Mouse (Mus musculus): ENCODE measurements around the gene Prkar1b. TPM values are rescaled to one million over a fixed set of nuclear protein-coding genes. Genes with fewer than 3 reads are reported as not detected.
A peak's percentile ranks its signal among the peaks of the same experiment; 100 is the strongest.

The Prkar1b gene
- total RNA-seq, 4 experiments from 2014 or later, result 413 to 462 (median 429) TPM

GRCm38 (mm10) chr5:139110140-139110855 is 39.5 kb downstream of the Prkar1b start:
- DNase-seq (ENCODE audit: low spot score in 2 of 2), result no peak

- no peak for DNase-seq (ENCODE audit: low spot score in 2 of 2)
Measured at GRCm38 (mm10) chr5:139107815-139108214, 42.0 kb downstream of the Prkar1b start.

- DNase-seq (ENCODE audit: low spot score in 2 of 2), result no peak
Measured at GRCm38 (mm10) chr5:139101783-139102182, 48.0 kb downstream of the Prkar1b start.

GRCm38 (mm10) chr5:139098991-139099972 is 50.5 kb downstream of the Prkar1b start:
- peak; percentile 72 to 74 for DNase-seq (ENCODE audit: low spot score in 2 of 2)

- DNase-seq (ENCODE audit: low spot score in 2 of 2), result no peak
Measured at GRCm38 (mm10) chr5:139095297-139096110, 54.3 kb downstream of the Prkar1b start.

GRCm38 (mm10) chr5:139093534-139093933 is 56.3 kb downstream of the Prkar1b start:
- no peak for DNase-seq (ENCODE audit: low spot score in 2 of 2)

GRCm38 (mm10) chr5:139091713-139092112 is 58.1 kb downstream of the Prkar1b start:
- DNase-seq (ENCODE audit: low spot score in 2 of 2), result no peak

GRCm38 (mm10) chr5:139090162-139090561 is 59.6 kb downstream of the Prkar1b start:
- no peak for DNase-seq (ENCODE audit: low spot score in 2 of 2)

- no peak for DNase-seq (ENCODE audit: low spot score in 2 of 2)
Measured at GRCm38 (mm10) chr5:139088173-139088572, 61.6 kb downstream of the Prkar1b start.

GRCm38 (mm10) chr5:139084831-139085519 is 64.8 kb downstream of the Prkar1b start:
- no peak for DNase-seq (ENCODE audit: low spot score in 2 of 2)

GRCm38 (mm10) chr5:139084302-139084701 is 65.5 kb downstream of the Prkar1b start:
- peak; percentile 69 to 72 for DNase-seq (ENCODE audit: low spot score in 2 of 2)

GRCm38 (mm10) chr5:139083841-139084240 is 66.0 kb downstream of the Prkar1b start:
- DNase-seq (ENCODE audit: low spot score in 2 of 2), result no peak

GRCm38 (mm10) chr5:139081370-139081769 is 68.4 kb downstream of the Prkar1b start:
- no peak for DNase-seq (ENCODE audit: low spot score in 2 of 2)

- no peak for DNase-seq (ENCODE audit: low spot score in 2 of 2)
Measured at GRCm38 (mm10) chr5:139078156-139078462, 71.7 kb downstream of the Prkar1b start.

GRCm38 (mm10) chr5:139077311-139078155 is 72.3 kb downstream of the Prkar1b start:
- no peak for DNase-seq (ENCODE audit: low spot score in 2 of 2)

GRCm38 (mm10) chr5:139076450-139076849 is 73.4 kb downstream of the Prkar1b start:
- no peak for DNase-seq (ENCODE audit: low spot score in 2 of 2)

GRCm38 (mm10) chr5:139075791-139076190 is 74.0 kb downstream of the Prkar1b start:
- no peak for DNase-seq (ENCODE audit: low spot score in 2 of 2)

- DNase-seq (ENCODE audit: low spot score in 2 of 2), result peak in 1 of 2 experiments; percentile 74
Measured at GRCm38 (mm10) chr5:139075125-139075524, 74.7 kb downstream of the Prkar1b start.

- no peak for DNase-seq (ENCODE audit: low spot score in 2 of 2)
Measured at GRCm38 (mm10) chr5:139073977-139074376, 75.8 kb downstream of the Prkar1b start.

GRCm38 (mm10) chr5:139072866-139073265 is 76.9 kb downstream of the Prkar1b start:
- DNase-seq (ENCODE audit: low spot score in 2 of 2), result no peak

Measured in layer of hippocampus, adult 8-10 months (tissue).